In the genomic region with DNA sequence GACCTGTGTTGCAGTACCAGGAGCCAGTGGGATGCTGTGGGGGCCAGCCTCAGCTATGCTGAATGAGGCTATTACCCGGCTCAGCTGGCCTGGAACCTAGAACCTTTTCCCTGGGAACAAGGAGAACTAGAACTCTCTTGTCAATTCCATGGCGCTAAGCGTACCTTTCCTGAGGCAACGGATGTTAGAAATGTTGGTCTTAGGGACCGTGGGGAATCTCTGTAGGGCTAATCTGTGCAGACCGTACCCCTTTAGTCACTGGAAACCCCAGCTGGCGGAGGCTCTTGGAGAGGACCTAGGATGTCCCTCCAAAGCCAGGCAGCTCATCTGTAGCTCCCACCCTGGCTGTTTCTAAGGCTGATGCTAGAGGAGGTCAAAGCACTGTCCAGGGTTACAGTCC, we compare ENCODE assay signal across 34 mouse cellular contexts. TPM values are rescaled to one million over a fixed set of nuclear protein-coding genes. Genes with fewer than 3 reads are reported as not detected.
"Had no signal": no experiment of that assay in that cellular context is flagged by ENCODE, and none has a peak within 500 bp of the region (broad histone marks: within the 10 kb centered on the region; RNA-seq: fewer than 3 reads in every experiment).

No protein-coding gene starts in this region.

- H3K4me2 ChIP-seq: heart, embryonic 12.5 days; hindbrain, embryonic 12.5 days; hindbrain, embryonic 14.5 days; intestine, embryonic 15.5 days; limb, embryonic 13.5 days; limb, embryonic 15.5 days; liver, embryonic 12.5 days had no signal

- H3K9ac ChIP-seq: heart, embryonic 12.5 days; hindbrain, embryonic 12.5 days; hindbrain, embryonic 14.5 days; intestine, embryonic 15.5 days; limb, embryonic 13.5 days; limb, embryonic 15.5 days; liver, embryonic 12.5 days; liver, embryonic 14.5 days had no signal

- H3K4me3 ChIP-seq: gastrocnemius, adult 2 months; heart, adult 2 months; heart, embryonic 10.5 days; heart, embryonic 12.5 days; hindbrain, embryonic 10.5 days; hindbrain, embryonic 12.5 days; intestine, embryonic 15.5 days; layer of hippocampus, adult 2 months; left cerebral cortex, adult 2 months; limb, embryonic 13.5 days; limb, embryonic 15.5 days; liver, embryonic 12.5 days had no signal

- H3K27ac ChIP-seq: heart, adult 2 months; hindbrain, embryonic 10.5 days; hindbrain, embryonic 12.5 days; hindbrain, embryonic 14.5 days; intestine, embryonic 15.5 days; layer of hippocampus, adult 2 months; left cerebral cortex, adult 2 months; limb, embryonic 13.5 days; limb, embryonic 15.5 days; liver, embryonic 12.5 days; liver, embryonic 14.5 days had no signal

- ATAC-seq: hindbrain, embryonic 16.5 days; inflammation-experienced regulatory T-cells, adult 6 months; intestine, embryonic 15.5 days; intestine, postnatal 0 days; liver, embryonic 12.5 days had no signal

- H3K9me3 ChIP-seq: heart, embryonic 10.5 days; heart, embryonic 12.5 days; hindbrain, embryonic 10.5 days; hindbrain, embryonic 12.5 days; intestine, embryonic 15.5 days; limb, embryonic 13.5 days; limb, embryonic 15.5 days; liver, embryonic 12.5 days had no signal

- H3K4me1 ChIP-seq: heart, embryonic 12.5 days; hindbrain, embryonic 12.5 days; intestine, embryonic 15.5 days; liver, embryonic 12.5 days had no signal

- H3K36me3 ChIP-seq: heart, embryonic 10.5 days; heart, embryonic 12.5 days; hindbrain, embryonic 10.5 days; hindbrain, embryonic 12.5 days; intestine, embryonic 15.5 days; limb, embryonic 13.5 days; limb, embryonic 15.5 days; liver, embryonic 12.5 days had no signal

- DNase-seq: gastrocnemius, postnatal 10 days; gastrocnemius, postnatal 25 days; heart, adult 2 months; heart, postnatal 10 days; heart, postnatal 4 days; kidney, adult 18-20 months; kidney, adult 8-10 months; kidney, postnatal 10 days; kidney, postnatal 25 days; kidney, postnatal 4 days had no signal

- H3K27me3 ChIP-seq: intestine, embryonic 15.5 days had no signal

RNA-seq across cellular contexts. Expression of gene Dusp13, which starts 10.6 kb away (rescaled TPM):
- total RNA-seq: granulocyte monocyte progenitor cell, adult 5-6 weeks; heart, postnatal 4 days; left cerebral cortex, adult 2 months; left cerebral cortex, postnatal 36 days; liver, adult 2 months had no signal
- polyA plus RNA-seq: heart, embryonic 10.5 days; heart, embryonic 14.5 days; heart, embryonic 16.5 days; hindbrain, embryonic 10.5 days; hindbrain, embryonic 16.5 days; inflammation-experienced regulatory T-cells, adult 6 months; intestine, embryonic 15.5 days; kidney, embryonic 14.5 days; liver, embryonic 12.5 days had no signal

RNA-seq across cellular contexts. Expression of gene Dupd1, which starts 26.0 kb away (rescaled TPM):
- total RNA-seq: granulocyte monocyte progenitor cell, adult 5-6 weeks; heart, adult 2 months; heart, postnatal 25 days; left cerebral cortex, adult 2 months; left cerebral cortex, postnatal 14 days; liver, adult 2 months had no signal
- polyA plus RNA-seq: hindbrain, embryonic 14.5 days; hindbrain, embryonic 16.5 days; inflammation-experienced regulatory T-cells, adult 6 months; intestine, embryonic 15.5 days; intestine, postnatal 0 days; kidney, embryonic 14.5 days; liver, adult 2 months; liver, embryonic 12.5 days; liver, embryonic 14.5 days had no signal
